Comparison of ENCODE assay signal across 24 mouse cellular contexts in the genomic region with DNA sequence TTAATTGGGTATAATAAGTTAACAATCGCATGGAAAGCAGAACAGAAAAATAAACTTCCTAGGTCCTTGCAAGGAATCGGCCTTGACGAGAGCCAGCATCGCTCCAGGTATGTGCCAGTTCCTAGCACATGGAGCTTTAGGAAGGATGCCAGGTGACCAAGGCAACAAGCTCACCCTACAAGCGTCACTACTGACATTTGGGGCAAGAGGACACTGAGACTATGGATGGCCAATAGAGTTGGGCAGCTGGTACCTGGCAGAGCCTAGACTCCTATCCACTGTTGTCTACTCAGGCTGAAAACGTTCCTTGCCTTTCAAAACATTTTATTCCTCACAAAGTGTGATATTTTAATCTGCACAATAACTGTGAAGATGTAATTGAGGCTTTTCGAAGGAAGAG.
DNase-seq lines count a peak whose midpoint lies in the region; ATAC-seq lines count a peak whose summit lies in the region.
"Had no signal": no experiment of that assay in that cellular context is flagged by ENCODE, and none has a peak within 500 bp of the region (broad histone marks: within the 10 kb centered on the region; RNA-seq: fewer than 3 reads in every experiment).

No protein-coding gene starts in this region.

- H3K4me1 ChIP-seq in forebrain, embryonic 16.5 days (replicated peaks; ENCODE audit: control insufficient read depth, insufficient read depth, low read length): peaks cover 6% of the 10 kb centered on the region; the same call in 1 of the 2 replicates
- H3K4me1 ChIP-seq in forebrain, embryonic 13.5 days: no peaks in the 10 kb centered on the region
- H3K4me1 ChIP-seq: embryonic facial prominence, embryonic 12.5 days; heart, embryonic 15.5 days; liver, embryonic 15.5 days; midbrain, embryonic 12.5 days; neural tube, embryonic 12.5 days had no signal

- H3K27ac ChIP-seq in forebrain, embryonic 16.5 days (ENCODE audit: low read length): peak overlapping the region; percentile 71
- no peak overlapping the region for H3K27ac ChIP-seq in forebrain, embryonic 13.5 days
- H3K27ac ChIP-seq: embryonic facial prominence, embryonic 12.5 days; forebrain, embryonic 15.5 days; heart, embryonic 15.5 days; kidney, embryonic 15.5 days; liver, embryonic 15.5 days; midbrain, embryonic 12.5 days; neural tube, embryonic 12.5 days had no signal

- ATAC-seq in forebrain, embryonic 16.5 days: no peak
- no peak for ATAC-seq in forebrain, embryonic 13.5 days
- ATAC-seq: forebrain, embryonic 15.5 days; hindbrain, embryonic 16.5 days; intestine, postnatal 0 days; lung, postnatal 0 days had no signal

- no peaks in the 10 kb centered on the region for H3K9me3 ChIP-seq in forebrain, embryonic 16.5 days (ENCODE audit: control insufficient read depth, low read length)
- 0 out of 2 replicates have a peak, but pooled peaks cover 3% of the 10 kb centered on the region for H3K9me3 ChIP-seq in forebrain, embryonic 13.5 days (replicated peaks)
- H3K9me3 ChIP-seq: embryonic facial prominence, embryonic 12.5 days; forebrain, embryonic 15.5 days; heart, embryonic 15.5 days; kidney, embryonic 15.5 days; liver, embryonic 15.5 days; midbrain, embryonic 12.5 days; neural tube, embryonic 12.5 days had no signal

- H3K36me3 ChIP-seq in forebrain, embryonic 16.5 days (ENCODE audit: control insufficient read depth, insufficient read depth): no peaks in the 10 kb centered on the region
- no peaks in the 10 kb centered on the region for H3K36me3 ChIP-seq in forebrain, embryonic 13.5 days (ENCODE audit: poor library complexity, severe bottlenecking)
- H3K36me3 ChIP-seq: embryonic facial prominence, embryonic 12.5 days; forebrain, embryonic 15.5 days; heart, embryonic 15.5 days; kidney, embryonic 15.5 days; liver, embryonic 15.5 days; midbrain, embryonic 12.5 days; neural tube, embryonic 12.5 days had no signal

- no peak overlapping the region for H3K4me3 ChIP-seq in forebrain, embryonic 16.5 days (replicated peaks; ENCODE audit: low read length)
- H3K4me3 ChIP-seq in forebrain, embryonic 13.5 days: no peak overlapping the region
- H3K4me3 ChIP-seq: embryonic facial prominence, embryonic 12.5 days; erythroblast, embryonic 14.5 days; forebrain, embryonic 15.5 days; heart, embryonic 15.5 days; kidney, embryonic 15.5 days; liver, embryonic 15.5 days; midbrain, embryonic 12.5 days; neural tube, embryonic 12.5 days had no signal

- 73% methylated on average over 7 of the region's 7 CpGs for WGBS in forebrain, embryonic 16.5 days
- 87% methylated on average over 7 of the region's 7 CpGs for WGBS in forebrain, embryonic 13.5 days

- no peaks in the 10 kb centered on the region for H3K27me3 ChIP-seq in forebrain, embryonic 16.5 days (replicated peaks; ENCODE audit: control insufficient read depth, insufficient read depth, low read length)
- no peaks in the 10 kb centered on the region for H3K27me3 ChIP-seq in forebrain, embryonic 13.5 days
- H3K27me3 ChIP-seq: embryonic facial prominence, embryonic 12.5 days; forebrain, embryonic 15.5 days; heart, embryonic 15.5 days; kidney, embryonic 15.5 days; liver, embryonic 15.5 days; midbrain, embryonic 12.5 days; neural tube, embryonic 12.5 days had no signal

- H3K9ac ChIP-seq in forebrain, embryonic 16.5 days (replicated peaks; ENCODE audit: low read depth, low read length): no peak overlapping the region
- H3K9ac ChIP-seq in forebrain, embryonic 13.5 days: no peak overlapping the region
- H3K9ac ChIP-seq: embryonic facial prominence, embryonic 12.5 days; forebrain, embryonic 15.5 days; heart, embryonic 15.5 days; kidney, embryonic 15.5 days; liver, embryonic 15.5 days; midbrain, embryonic 12.5 days; neural tube, embryonic 12.5 days had no signal

- H3K4me2 ChIP-seq in forebrain, embryonic 16.5 days (ENCODE audit: low read length): no peak overlapping the region
- H3K4me2 ChIP-seq in forebrain, embryonic 13.5 days: no peak overlapping the region
- H3K4me2 ChIP-seq: embryonic facial prominence, embryonic 12.5 days; forebrain, embryonic 15.5 days; heart, embryonic 15.5 days; kidney, embryonic 15.5 days; liver, embryonic 15.5 days; midbrain, embryonic 12.5 days; neural tube, embryonic 12.5 days had no signal

- peak; percentile 31 to 32 for DNase-seq in layer of hippocampus, postnatal 14 days (ENCODE audit: low spot score in 2 of 2)
- no peak for DNase-seq in layer of hippocampus, adult 9-10 months (ENCODE audit: low spot score)
- DNase-seq in cerebellum, adult 11 months: peak; percentile 11
- DNase-seq in cerebellum, postnatal 10 days: peak; percentile 88 to 91
- DNase-seq in heart, adult 11 months: no peak
- DNase-seq in thymus, postnatal 0 days (ENCODE audit: low spot score): no peak
- DNase-seq: adrenal gland, adult 8-10 months; gastrocnemius, postnatal 10 days; heart, adult 18-20 months; heart, postnatal 4 days; thymus, postnatal 25 days had no signal

Comparison
In these comparisons a context has a peak if more than half of its experiments do, and no peak if none do; other contexts are left out.
1. DNase-seq: peak in layer of hippocampus, postnatal 14 days (2 of 2), cerebellum, adult 11 months (single experiment) and cerebellum, postnatal 10 days (2 of 2); none in layer of hippocampus, adult 9-10 months (single experiment), heart, adult 11 months (single experiment) and thymus, postnatal 0 days (single experiment).